Mouse (Mus musculus) hindbrain, embryonic 11.5 days (tissue): ENCODE measurements at regions not wholly inside any gene's neighbourhood (a gene's known extent, or its start where the extent isn't known, plus 50 kb on each side); places are given as distances from the start of the nearest gene placed in this dataset.

Experiments
- ATAC-seq: fragments of 200-750 bp; cut with Nextera tagmentation; 2 replicates; pipeline ENCODE4 v1.8.0; 2017; ENCODE audit warnings: mild to moderate bottlenecking, moderate TSS enrichment, moderate library complexity; ENCODE audit not compliant: low FRiP score
- DNase-seq: peaks from one replicate; pipeline ENCODE4 v3.0.0-alpha.2; 2015; ENCODE audit warnings: low spot score
- H3K27ac ChIP-seq: fragments of 300-500 bp; sonication (generic); 2 replicates; pipeline ENCODE4 v1.5.1; 2014; ENCODE audit warnings: mild to moderate bottlenecking, low read depth, low read length
- H3K27me3 ChIP-seq: fragments of 300-500 bp; sonication (generic); 2 replicates; pipeline ENCODE4 v1.6.1; 2014; ENCODE audit warnings: mild to moderate bottlenecking, low read length, moderate library complexity, mixed read lengths; ENCODE audit not compliant: control insufficient read depth, insufficient read depth
- H3K36me3 ChIP-seq: fragments of 300-500 bp; sonication (generic); 2 replicates; pipeline ENCODE4 v1.6.1; 2014; ENCODE audit warnings: mild to moderate bottlenecking, low read length, moderate library complexity, mixed read lengths; ENCODE audit not compliant: control insufficient read depth, insufficient read depth
- H3K4me1 ChIP-seq: fragments of 300-500 bp; sonication (generic); replicated peaks from 2 replicates; pipeline ENCODE4 v1.6.1; 2014; ENCODE audit warnings: low read length, mixed read lengths; ENCODE audit not compliant: control insufficient read depth, insufficient read depth
- H3K4me2 ChIP-seq: fragments of 300-500 bp; sonication (generic); replicated peaks from 2 replicates; pipeline ENCODE4 v1.6.1; 2014; ENCODE audit warnings: mild to moderate bottlenecking, low read depth, low read length
- H3K4me3 ChIP-seq: fragments of 300-500 bp; sonication (generic); 2 replicates; pipeline ENCODE4 v1.5.1; 2014; ENCODE audit warnings: low read depth, low read length
- H3K9ac ChIP-seq: fragments of 300-500 bp; sonication (generic); 2 replicates; pipeline ENCODE4 v1.6.1; 2014; ENCODE audit warnings: low read depth, low read length
- H3K9me3 ChIP-seq: fragments of 300-500 bp; sonication (generic); 2 replicates; pipeline ENCODE4 v1.6.1; 2016; ENCODE audit warnings: low read length; ENCODE audit not compliant: control insufficient read depth
- WGBS: fragments of 180-500 bp; shearing (Covaris S2); extraction: QIAGEN DNeasy Blood & Tissue Kit; methylation state at CpG from one replicate; pipeline ENCODE4 v1.1.7; 2014; 5-methylcytosine and 5-hydroxymethylcytosine counted together

GRCm38 (mm10) chr9:9376650-9377189 lies 137.8 kb upstream of the Arhgap42 start:
- Histone ChIP-seq H3K36me3 (no peaks in the 10 kb centered on the region), H3K4me1 (no peaks in the 10 kb centered on the region), H3K4me2 (no peak overlapping the region), H3K4me3 (no peak overlapping the region), H3K9ac (no peak overlapping the region), H3K27me3 (no peaks in the 10 kb centered on the region), H3K9me3 (no peaks in the 10 kb centered on the region), H3K27ac (no peak overlapping the region)
- WGBS: 76% methylated on average over 2 of the region's 2 CpGs
- ATAC-seq (no peak), DNase-seq (no peak)

- no peak overlapping the region for H3K4me3 ChIP-seq
- H3K4me1 ChIP-seq: no peaks in the 10 kb centered on the region
- H3K27ac ChIP-seq: no peak overlapping the region
- no peak overlapping the region for H3K4me2 ChIP-seq
- no peaks in the 10 kb centered on the region for H3K9me3 ChIP-seq
- 25% methylated on average over 3 of the region's 3 CpGs for WGBS
- H3K9ac ChIP-seq: no peak overlapping the region
- no peaks in the 10 kb centered on the region for H3K36me3 ChIP-seq
- DNase-seq (peak; percentile 85), ATAC-seq (peak; percentile 52)
- no peaks in the 10 kb centered on the region for H3K27me3 ChIP-seq
Observed at GRCm38 (mm10) chr9:9375304-9375904, 136.5 kb upstream of the Arhgap42 start.

GRCm38 (mm10) chr9:9372594-9372993 lies 133.7 kb upstream of the Arhgap42 start:
- no peak for ATAC-seq
- Histone ChIP-seq H3K4me2 (no peak overlapping the region), H3K9me3 (no peaks in the 10 kb centered on the region), H3K36me3 (no peaks in the 10 kb centered on the region), H3K27me3 (no peaks in the 10 kb centered on the region), H3K9ac (no peak overlapping the region), H3K27ac (no peak overlapping the region), H3K4me3 (no peak overlapping the region), H3K4me1 (no peaks in the 10 kb centered on the region)
- WGBS: 54% methylated on average over 1 of the region's 1 CpGs
- no peak for DNase-seq

- Histone ChIP-seq H3K36me3 (no peaks in the 10 kb centered on the region), H3K27ac (no peak overlapping the region), H3K9ac (no peak overlapping the region), H3K9me3 (no peaks in the 10 kb centered on the region), H3K4me3 (no peak overlapping the region), H3K4me2 (no peak overlapping the region), H3K4me1 (no peaks in the 10 kb centered on the region), H3K27me3 (no peaks in the 10 kb centered on the region)
- no peak for DNase-seq
- ATAC-seq: no peak
- WGBS: 98% methylated on average over 1 of the region's 1 CpGs
Observed at GRCm38 (mm10) chr9:9368731-9369130, 129.8 kb upstream of the Arhgap42 start.

GRCm38 (mm10) chr9:9342456-9343185 lies 103.7 kb upstream of the Arhgap42 start:
- no peaks in the 10 kb centered on the region for H3K4me1 ChIP-seq
- no peaks in the 10 kb centered on the region for H3K9me3 ChIP-seq
- ATAC-seq (no peak), DNase-seq (no peak)
- 81% methylated on average over 1 of the region's 1 CpGs for WGBS
- no peak overlapping the region for H3K27ac ChIP-seq
- H3K4me2 ChIP-seq: no peak overlapping the region
- H3K36me3 ChIP-seq: no peaks in the 10 kb centered on the region
- H3K4me3 ChIP-seq: no peak overlapping the region
- no peak overlapping the region for H3K9ac ChIP-seq
- H3K27me3 ChIP-seq: no peaks in the 10 kb centered on the region

GRCm38 (mm10) chr9:9318624-9319023 lies 79.7 kb upstream of the Arhgap42 start:
- no peak overlapping the region for H3K27ac ChIP-seq
- ATAC-seq (no peak), DNase-seq (no peak)
- no peak overlapping the region for H3K4me2 ChIP-seq
- H3K4me1 ChIP-seq: no peaks in the 10 kb centered on the region
- H3K9ac ChIP-seq: no peak overlapping the region
- H3K4me3 ChIP-seq: no peak overlapping the region
- no peaks in the 10 kb centered on the region for H3K27me3 ChIP-seq
- WGBS: 76% methylated on average over 1 of the region's 1 CpGs
- no peaks in the 10 kb centered on the region for H3K9me3 ChIP-seq
- H3K36me3 ChIP-seq: no peaks in the 10 kb centered on the region

- DNase-seq (no peak), ATAC-seq (no peak)
- no peaks in the 10 kb centered on the region for H3K9me3 ChIP-seq
- no peak overlapping the region for H3K4me3 ChIP-seq
- H3K36me3 ChIP-seq: no peaks in the 10 kb centered on the region
- no peaks in the 10 kb centered on the region for H3K27me3 ChIP-seq
- 95% methylated on average over 4 of the region's 4 CpGs for WGBS
- H3K9ac ChIP-seq: no peak overlapping the region
- H3K4me1 ChIP-seq: no peaks in the 10 kb centered on the region
- H3K4me2 ChIP-seq: no peak overlapping the region
- no peak overlapping the region for H3K27ac ChIP-seq
Observed at GRCm38 (mm10) chr9:9316021-9316420, 77.1 kb upstream of the Arhgap42 start.

- ATAC-seq (no peak), DNase-seq (no peak)
- H3K9ac ChIP-seq: no peak overlapping the region
- H3K9me3 ChIP-seq: no peaks in the 10 kb centered on the region
- no peaks in the 10 kb centered on the region for H3K36me3 ChIP-seq
- no peak overlapping the region for H3K4me3 ChIP-seq
- no peaks in the 10 kb centered on the region for H3K27me3 ChIP-seq
- H3K4me1 ChIP-seq: no peaks in the 10 kb centered on the region
- no peak overlapping the region for H3K4me2 ChIP-seq
- H3K27ac ChIP-seq: no peak overlapping the region
Observed at GRCm38 (mm10) chr9:9312274-9312673, 73.4 kb upstream of the Arhgap42 start.
